Mouse (Mus musculus): ENCODE data around the gene Ppif.

GRCm38 (mm10) chr14:25666668-25667376 is 27.1 kb upstream of the Ppif start:
- TF ChIP-seq EP300 (optimal IDR thresholded peaks at IDR 0.05): no peak
- TF ChIP-seq CTCF (IDR thresholded peaks at IDR 0.05; ENCODE audit: low read depth): peak; percentile 71
